Mouse (Mus musculus) testis, adult 2 months (tissue): ENCODE results near the gene Kcnq1.

ENCODE experiments used
- CTCF ChIP-seq: fragments of 200-500 bp; IDR thresholded peaks from 2 replicates; pipeline ENCODE4 v1.5.1; 2012; ENCODE audit warnings: low read depth, mild to moderate bottlenecking, inconsistent platforms, low read length, moderate library complexity; ENCODE audit not compliant: control insufficient read depth, insufficient read depth, insufficient replicate concordance
- POLR2A ChIP-seq: fragments of 200-500 bp; IDR thresholded peaks from 2 replicates; pipeline ENCODE4 v1.6.1; 2012; ENCODE audit warnings: low read depth, mild to moderate bottlenecking, inconsistent platforms, low read length, moderate library complexity; ENCODE audit not compliant: control insufficient read depth

- TF ChIP-seq POLR2A (no peak), CTCF (no peak)
These were observed 79.3 kb downstream of the Kcnq1 start for GRCm38 (mm10) chr7:143185506-143185905.
